Mouse (Mus musculus): ENCODE results near the gene Crebbp. TPM values are rescaled to one million over a fixed set of nuclear protein-coding genes. Genes with fewer than 3 reads are reported as not detected.

Gene Crebbp
- polyA plus RNA-seq, 1 experiment = 8.2 TPM

- no peak for TF ChIP-seq MYOD1 (IDR thresholded peaks at IDR 0.05; ENCODE audit: control insufficient read depth, insufficient read length, low read depth)
- no peak for TF ChIP-seq CEBPB (IDR thresholded peaks at IDR 0.05; ENCODE audit: low read depth)
- TF ChIP-seq MYOG (IDR thresholded peaks at IDR 0.05; ENCODE audit: control insufficient read depth, extremely low read depth, insufficient read length) = no peak
- no peak for TF ChIP-seq MAX (IDR thresholded peaks at IDR 0.05)
- no peak for TF ChIP-seq FOSL1 (IDR thresholded peaks at IDR 0.05; ENCODE audit: insufficient read depth, low read length, poor library complexity, severe bottlenecking)
- TF ChIP-seq USF1 (IDR thresholded peaks at IDR 0.05; ENCODE audit: low read depth) = no peak
- TF ChIP-seq CTCF (IDR thresholded peaks at IDR 0.05; ENCODE audit: control insufficient read depth, insufficient read depth, insufficient read length) = no peak
- Histone ChIP-seq H3K36me3 (ENCODE audit: control insufficient read depth, insufficient read depth) (peaks cover 72% of the 10 kb centered on the region), H3ac (ENCODE audit: control insufficient read depth, insufficient read length, low read depth) (no peak overlapping the region), H3K4me3 (ENCODE audit: insufficient read depth, poor library complexity, severe bottlenecking) (no peak overlapping the region), H3K79me3 (ENCODE audit: low read depth) (no peaks in the 10 kb centered on the region), H3K27me3 (ENCODE audit: control insufficient read depth, insufficient read depth, insufficient read length) (no peaks in the 10 kb centered on the region), H3K79me2 (ENCODE audit: control insufficient read depth, insufficient read depth) (no peaks in the 10 kb centered on the region)
These were observed 168.3 kb downstream of the Crebbp start for GRCm38 (mm10) chr16:4045524-4045923.

DNA sequence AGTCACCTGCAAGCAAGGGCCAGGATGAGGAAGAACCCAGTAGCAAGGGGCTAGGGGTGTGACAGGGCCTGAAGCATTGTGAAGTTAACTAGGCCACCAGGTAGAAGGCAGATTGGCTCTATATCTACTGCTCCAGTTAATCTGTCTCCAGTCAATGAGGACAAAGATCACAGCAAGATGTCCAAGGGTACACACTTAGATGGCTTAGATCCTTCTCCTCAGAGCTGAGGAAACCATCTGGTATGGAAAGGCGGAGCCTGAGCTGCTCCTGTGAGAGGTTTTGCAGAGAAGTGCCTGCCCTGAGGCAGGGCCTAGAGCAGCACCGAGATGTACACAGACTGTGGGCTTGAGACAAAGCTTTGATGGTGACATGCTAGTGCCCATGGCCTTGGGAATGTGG lies 169.7 kb downstream of the Crebbp start:
- Histone ChIP-seq H3K79me3 (ENCODE audit: low read depth) (no peaks in the 10 kb centered on the region), H3K36me3 (ENCODE audit: control insufficient read depth, insufficient read depth) (peaks cover 74% of the 10 kb centered on the region)

GRCm38 (mm10) chr16:4041646-4042045 lies 172.2 kb downstream of the Crebbp start:
- no peak for TF ChIP-seq CEBPB (IDR thresholded peaks at IDR 0.05; ENCODE audit: low read depth)
- TF ChIP-seq CTCF (IDR thresholded peaks at IDR 0.05; ENCODE audit: control insufficient read depth, insufficient read depth, insufficient read length) = no peak
- TF ChIP-seq FOSL1 (IDR thresholded peaks at IDR 0.05; ENCODE audit: insufficient read depth, low read length, poor library complexity, severe bottlenecking) = no peak
- no peak for TF ChIP-seq MAX (IDR thresholded peaks at IDR 0.05)
- TF ChIP-seq MYOG (IDR thresholded peaks at IDR 0.05; ENCODE audit: control insufficient read depth, extremely low read depth, insufficient read length) = no peak
- TF ChIP-seq USF1 (IDR thresholded peaks at IDR 0.05; ENCODE audit: low read depth) = no peak
- no peak for TF ChIP-seq MYOD1 (IDR thresholded peaks at IDR 0.05; ENCODE audit: control insufficient read depth, insufficient read length, low read depth)
- H3K79me3 ChIP-seq (ENCODE audit: low read depth) = no peaks in the 10 kb centered on the region
- H3K79me2 ChIP-seq (ENCODE audit: control insufficient read depth, insufficient read depth) = no peaks in the 10 kb centered on the region
- H3K4me3 ChIP-seq (ENCODE audit: insufficient read depth, poor library complexity, severe bottlenecking) = no peak overlapping the region
- no peaks in the 10 kb centered on the region for H3K27me3 ChIP-seq (ENCODE audit: control insufficient read depth, insufficient read depth, insufficient read length)
- peaks cover 73% of the 10 kb centered on the region for H3K36me3 ChIP-seq (ENCODE audit: control insufficient read depth, insufficient read depth)
- H3ac ChIP-seq (ENCODE audit: control insufficient read depth, insufficient read length, low read depth) = no peak overlapping the region

More for the DNA sequence above, 169.7 kb downstream of the Crebbp start:
- Histone ChIP-seq H3K79me2 (ENCODE audit: control insufficient read depth, insufficient read depth) (no peaks in the 10 kb centered on the region), H3K27me3 (ENCODE audit: control insufficient read depth, insufficient read depth, insufficient read length) (no peaks in the 10 kb centered on the region), H3ac (ENCODE audit: control insufficient read depth, insufficient read length, low read depth) (no peak overlapping the region), H3K4me3 (ENCODE audit: insufficient read depth, poor library complexity, severe bottlenecking) (no peak overlapping the region)
- no peak for TF ChIP-seq MAX (IDR thresholded peaks at IDR 0.05)
- TF ChIP-seq CTCF (IDR thresholded peaks at IDR 0.05; ENCODE audit: control insufficient read depth, insufficient read depth, insufficient read length) = no peak
- TF ChIP-seq CEBPB (IDR thresholded peaks at IDR 0.05; ENCODE audit: low read depth) = no peak

DNA sequence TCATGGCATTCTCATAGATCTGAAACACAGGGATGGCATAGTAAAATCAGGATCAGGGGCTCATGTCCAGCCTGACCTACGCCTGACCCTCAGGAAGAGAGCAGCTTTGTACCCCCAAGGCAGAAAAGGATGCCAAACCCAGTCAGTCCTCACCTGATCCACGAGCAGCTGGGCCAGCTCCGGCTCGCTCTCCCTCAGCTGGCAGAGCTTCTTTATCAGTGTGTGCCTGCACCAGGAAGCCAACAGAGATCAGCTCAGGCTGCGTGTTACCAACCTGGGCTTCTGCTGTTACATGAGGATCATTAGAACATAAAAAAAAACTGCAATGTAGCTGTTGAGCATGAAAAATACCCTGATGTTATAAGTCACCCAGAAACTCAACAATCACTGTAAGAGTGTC lies 173.6 kb downstream of the Crebbp start:
- TF ChIP-seq MYOG (IDR thresholded peaks at IDR 0.05; ENCODE audit: control insufficient read depth, extremely low read depth, insufficient read length) (no peak), CEBPB (IDR thresholded peaks at IDR 0.05; ENCODE audit: low read depth) (no peak), MAX (IDR thresholded peaks at IDR 0.05) (no peak)
- no peaks in the 10 kb centered on the region for H3K79me3 ChIP-seq (ENCODE audit: low read depth)
- no peaks in the 10 kb centered on the region for H3K79me2 ChIP-seq (ENCODE audit: control insufficient read depth, insufficient read depth)
- peaks cover 65% of the 10 kb centered on the region for H3K36me3 ChIP-seq (ENCODE audit: control insufficient read depth, insufficient read depth)
- H3ac ChIP-seq (ENCODE audit: control insufficient read depth, insufficient read length, low read depth) = no peak overlapping the region
- H3K27me3 ChIP-seq (ENCODE audit: control insufficient read depth, insufficient read depth, insufficient read length) = no peaks in the 10 kb centered on the region
- no peak overlapping the region for H3K4me3 ChIP-seq (ENCODE audit: insufficient read depth, poor library complexity, severe bottlenecking)

DNA sequence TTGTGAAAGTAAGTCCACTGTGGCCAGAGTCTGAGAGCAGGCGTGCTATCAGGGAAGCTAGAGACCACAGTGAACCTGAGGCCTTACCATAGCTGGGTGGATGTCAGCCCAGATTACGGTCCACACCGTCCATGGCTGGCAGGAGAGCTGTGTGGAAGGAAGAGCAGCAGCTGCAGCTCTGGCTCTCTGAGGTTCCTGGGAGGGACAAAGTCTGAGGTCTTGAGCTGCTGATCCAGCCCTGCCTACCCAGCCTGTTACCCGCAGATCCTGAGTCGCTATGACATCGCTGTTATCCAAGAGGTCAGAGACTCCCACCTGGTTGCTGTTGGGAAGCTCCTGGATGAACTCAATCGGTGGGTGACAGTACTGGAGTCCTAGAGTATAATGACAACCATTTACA lies 176.1 kb downstream of the Crebbp start:
- Histone ChIP-seq H3K79me2 (ENCODE audit: control insufficient read depth, insufficient read depth) (no peaks in the 10 kb centered on the region), H3K27me3 (ENCODE audit: control insufficient read depth, insufficient read depth, insufficient read length) (no peaks in the 10 kb centered on the region), H3K4me3 (ENCODE audit: insufficient read depth, poor library complexity, severe bottlenecking) (no peak overlapping the region), H3K79me3 (ENCODE audit: low read depth) (no peaks in the 10 kb centered on the region), H3K36me3 (ENCODE audit: control insufficient read depth, insufficient read depth) (peaks cover 57% of the 10 kb centered on the region), H3ac (ENCODE audit: control insufficient read depth, insufficient read length, low read depth) (no peak overlapping the region)
- TF ChIP-seq MYOG (IDR thresholded peaks at IDR 0.05; ENCODE audit: control insufficient read depth, extremely low read depth, insufficient read length) = no peak
- TF ChIP-seq USF1 (IDR thresholded peaks at IDR 0.05; ENCODE audit: low read depth) = no peak
- no peak for TF ChIP-seq CEBPB (IDR thresholded peaks at IDR 0.05; ENCODE audit: low read depth)
- TF ChIP-seq MAX (IDR thresholded peaks at IDR 0.05) = no peak
- no peak for TF ChIP-seq CTCF (IDR thresholded peaks at IDR 0.05; ENCODE audit: control insufficient read depth, insufficient read depth, insufficient read length)
- TF ChIP-seq FOSL1 (IDR thresholded peaks at IDR 0.05; ENCODE audit: insufficient read depth, low read length, poor library complexity, severe bottlenecking) = no peak
- TF ChIP-seq MYOD1 (IDR thresholded peaks at IDR 0.05; ENCODE audit: control insufficient read depth, insufficient read length, low read depth) = no peak

DNA sequence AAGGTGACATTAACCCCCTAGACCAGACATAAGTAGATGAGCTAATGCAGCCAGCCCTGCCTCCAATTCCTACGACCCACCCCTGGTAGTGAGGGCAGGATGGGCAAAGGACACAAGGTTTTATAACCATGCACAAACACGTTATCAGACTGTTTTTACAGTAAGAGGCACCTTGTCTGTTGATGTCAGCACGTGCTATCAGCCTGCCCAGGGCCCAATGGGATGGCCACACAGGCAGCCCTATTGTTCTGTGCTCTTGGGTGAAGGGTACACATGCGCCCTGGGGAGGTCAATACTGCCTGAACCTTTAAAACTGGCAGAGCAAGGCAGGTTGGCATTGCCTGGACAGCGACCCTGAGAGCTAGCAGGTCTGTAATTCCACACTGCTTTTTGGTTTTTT lies 177.0 kb downstream of the Crebbp start, which contains the start of gene Dnase1:
Gene Dnase1 (plus strand): TSS at position 136 of the 400 bp plus-strand sequence.
- Histone ChIP-seq H3ac (ENCODE audit: control insufficient read depth, insufficient read length, low read depth) (no peak within 1 kb of the TSS), H3K79me3 (ENCODE audit: low read depth) (no peaks in the 10 kb centered on the region), H3K4me3 (ENCODE audit: insufficient read depth, poor library complexity, severe bottlenecking) (no peak within 1 kb of the TSS), H3K27me3 (ENCODE audit: control insufficient read depth, insufficient read depth, insufficient read length) (no peaks in the 10 kb centered on the region), H3K36me3 (ENCODE audit: control insufficient read depth, insufficient read depth) (peaks cover 49% of the 10 kb centered on the region), H3K79me2 (ENCODE audit: control insufficient read depth, insufficient read depth) (no peaks in the 10 kb centered on the region)
- no peak for TF ChIP-seq FOSL1 (IDR thresholded peaks at IDR 0.05; ENCODE audit: insufficient read depth, low read length, poor library complexity, severe bottlenecking)
- TF ChIP-seq CTCF (IDR thresholded peaks at IDR 0.05; ENCODE audit: control insufficient read depth, insufficient read depth, insufficient read length) = no peak
- TF ChIP-seq USF1 (IDR thresholded peaks at IDR 0.05; ENCODE audit: low read depth) = no peak
- TF ChIP-seq MYOG (IDR thresholded peaks at IDR 0.05; ENCODE audit: control insufficient read depth, extremely low read depth, insufficient read length) = no peak
- no peak for TF ChIP-seq CEBPB (IDR thresholded peaks at IDR 0.05; ENCODE audit: low read depth)
- TF ChIP-seq MAX (IDR thresholded peaks at IDR 0.05) = no peak
- TF ChIP-seq MYOD1 (IDR thresholded peaks at IDR 0.05; ENCODE audit: control insufficient read depth, insufficient read length, low read depth) = no peak
